Mouse (Mus musculus) hindbrain, embryonic 15.5 days (tissue): ENCODE measurements around the gene Cdsn. TPM values are rescaled to one million over a fixed set of nuclear protein-coding genes. Genes with fewer than 3 reads are reported as not detected.

ENCODE experiments used
- ATAC-seq: fragments of 200-750 bp; cut with Nextera tagmentation; 2 replicates; pipeline ENCODE4 v1.8.0; 2017; ENCODE audit warnings: low read depth, moderate number of reproducible peaks, moderate TSS enrichment; ENCODE audit not compliant: low FRiP score
- H3K27ac ChIP-seq: fragments of 300-500 bp; sonication (generic); replicated peaks from 2 replicates; pipeline ENCODE4 v1.5.1; 2015; ENCODE audit warnings: mild to moderate bottlenecking, inconsistent platforms
- H3K27me3 ChIP-seq: fragments of 300-500 bp; sonication (generic); 2 replicates; pipeline ENCODE4 v1.6.1; 2015; ENCODE audit warnings: control low read depth, inconsistent platforms
- H3K36me3 ChIP-seq: fragments of 300-500 bp; sonication (generic); 2 replicates; pipeline ENCODE4 v1.6.1; 2015; ENCODE audit warnings: control low read depth, inconsistent platforms
- H3K4me1 ChIP-seq: fragments of 300-500 bp; sonication (generic); replicated peaks from 2 replicates; pipeline ENCODE4 v1.6.1; 2015; ENCODE audit warnings: control low read depth, inconsistent platforms
- H3K4me2 ChIP-seq: fragments of 300-500 bp; sonication (generic); 2 replicates; pipeline ENCODE4 v1.6.1; 2015; ENCODE audit warnings: moderate library complexity, mild to moderate bottlenecking, inconsistent platforms
- H3K4me3 ChIP-seq: fragments of 300-500 bp; sonication (generic); 2 replicates; pipeline ENCODE4 v1.5.1; 2015; ENCODE audit warnings: mild to moderate bottlenecking, inconsistent platforms
- H3K9ac ChIP-seq: fragments of 300-500 bp; sonication (generic); 2 replicates; pipeline ENCODE4 v1.6.1; 2015; ENCODE audit warnings: inconsistent platforms
- H3K9me3 ChIP-seq: fragments of 300-500 bp; sonication (generic); 2 replicates; pipeline ENCODE4 v1.6.1; 2016; ENCODE audit warnings: control low read depth, inconsistent platforms
- WGBS: fragments of 180-500 bp; shearing (Covaris S2); methylation state at CpG from one replicate; pipeline ENCODE4 v1.1.7; 2015; 5-methylcytosine and 5-hydroxymethylcytosine counted together
- polyA plus RNA-seq: library from polyadenylated mRNA; unstranded; fragments of >200 nt; fragmentation: Nextera tagmentation; extraction: Ambion mirVana; gene quantifications from 2 replicates; pipeline ENCODE4 v1.2.1, GENCODE M21; 2015

Cdsn gene
- polyA plus RNA-seq, 1 experiment from 2014 or later = 0.14 TPM

GRCm38 (mm10) chr17:35587291-35587690 is 35.4 kb downstream of the Cdsn start:
- Histone ChIP-seq H3K9me3 (no peaks in the 10 kb centered on the region), H3K27me3 (no peaks in the 10 kb centered on the region), H3K27ac (no peak overlapping the region), H3K4me3 (no peak overlapping the region), H3K9ac (no peak overlapping the region), H3K4me2 (no peak overlapping the region), H3K36me3 (no peaks in the 10 kb centered on the region), H3K4me1 (peaks cover 14% of the 10 kb centered on the region)
- no peak for ATAC-seq
- 87% methylated on average over 1 of the region's 1 CpGs for WGBS

GRCm38 (mm10) chr17:35588387-35588786 is 36.5 kb downstream of the Cdsn start:
- H3K27ac ChIP-seq = no peak overlapping the region
- no peaks in the 10 kb centered on the region for H3K27me3 ChIP-seq
- peaks cover 14% of the 10 kb centered on the region for H3K4me1 ChIP-seq
- H3K9ac ChIP-seq = no peak overlapping the region
- H3K36me3 ChIP-seq = no peaks in the 10 kb centered on the region
- no peaks in the 10 kb centered on the region for H3K9me3 ChIP-seq
- ATAC-seq = no peak
- 23% methylated on average over 4 of the region's 4 CpGs for WGBS
- H3K4me2 ChIP-seq = no peak overlapping the region
- no peak overlapping the region for H3K4me3 ChIP-seq

GRCm38 (mm10) chr17:35590410-35591218 is 38.7 kb downstream of the Cdsn start:
- peak overlapping the region; percentile 22 for H3K4me2 ChIP-seq
- no peaks in the 10 kb centered on the region for H3K9me3 ChIP-seq
- WGBS = 46% methylated on average over 21 of the region's 21 CpGs
- no peaks in the 10 kb centered on the region for H3K27me3 ChIP-seq
- H3K27ac ChIP-seq = peak overlapping the region; percentile 68
- no peak overlapping the region for H3K4me3 ChIP-seq
- ATAC-seq = peak; percentile 89
- H3K36me3 ChIP-seq = no peaks in the 10 kb centered on the region
- H3K9ac ChIP-seq = no peak overlapping the region
- peaks cover 10% of the 10 kb centered on the region; the same call in 1 of the 2 replicates for H3K4me1 ChIP-seq

- Histone ChIP-seq H3K9ac (no peak overlapping the region), H3K27me3 (no peaks in the 10 kb centered on the region), H3K4me2 (peak overlapping the region; percentile 22), H3K4me1 (peaks cover 10% of the 10 kb centered on the region; the same call in 1 of the 2 replicates), H3K27ac (peak overlapping the region; percentile 68), H3K4me3 (no peak overlapping the region), H3K36me3 (no peaks in the 10 kb centered on the region), H3K9me3 (no peaks in the 10 kb centered on the region)
- WGBS = 43% methylated on average over 7 of the region's 7 CpGs
- no peak for ATAC-seq
Observed at GRCm38 (mm10) chr17:35591219-35591578, 39.3 kb downstream of the Cdsn start.

GRCm38 (mm10) chr17:35591731-35592130 is 39.8 kb downstream of the Cdsn start:
- H3K27me3 ChIP-seq = no peaks in the 10 kb centered on the region
- no peak overlapping the region for H3K4me3 ChIP-seq
- no peaks in the 10 kb centered on the region for H3K36me3 ChIP-seq
- peaks cover 10% of the 10 kb centered on the region; the same call in 1 of the 2 replicates for H3K4me1 ChIP-seq
- H3K9ac ChIP-seq = no peak overlapping the region
- H3K9me3 ChIP-seq = no peaks in the 10 kb centered on the region
- peak overlapping the region; percentile 68 for H3K27ac ChIP-seq
- H3K4me2 ChIP-seq = no peak overlapping the region
- no peak for ATAC-seq
- 91% methylated on average over 15 of the region's 15 CpGs for WGBS

- Histone ChIP-seq H3K4me1 (peaks cover 10% of the 10 kb centered on the region; the same call in 1 of the 2 replicates), H3K4me2 (no peak overlapping the region), H3K9ac (no peak overlapping the region), H3K27ac (no peak overlapping the region), H3K36me3 (no peaks in the 10 kb centered on the region), H3K9me3 (no peaks in the 10 kb centered on the region), H3K27me3 (no peaks in the 10 kb centered on the region), H3K4me3 (no peak overlapping the region)
- WGBS = 89% methylated on average over 9 of the region's 9 CpGs
- ATAC-seq = no peak
Observed at GRCm38 (mm10) chr17:35592131-35592530, 40.2 kb downstream of the Cdsn start.

- Histone ChIP-seq H3K27ac (no peak overlapping the region), H3K9ac (no peak overlapping the region), H3K27me3 (no peaks in the 10 kb centered on the region), H3K9me3 (no peaks in the 10 kb centered on the region), H3K4me2 (no peak overlapping the region), H3K4me1 (peaks cover 10% of the 10 kb centered on the region; the same call in 1 of the 2 replicates), H3K36me3 (no peaks in the 10 kb centered on the region), H3K4me3 (no peak overlapping the region)
- 33% methylated on average over 4 of the region's 4 CpGs for WGBS
- no peak for ATAC-seq
Observed at GRCm38 (mm10) chr17:35593786-35594185, 41.9 kb downstream of the Cdsn start.

GRCm38 (mm10) chr17:35594456-35594855 is 42.5 kb downstream of the Cdsn start:
- Histone ChIP-seq H3K4me3 (no peak overlapping the region), H3K27me3 (no peaks in the 10 kb centered on the region), H3K9me3 (no peaks in the 10 kb centered on the region), H3K36me3 (no peaks in the 10 kb centered on the region), H3K4me1 (peaks cover 10% of the 10 kb centered on the region; the same call in 1 of the 2 replicates), H3K9ac (no peak overlapping the region), H3K4me2 (no peak overlapping the region), H3K27ac (no peak overlapping the region)
- WGBS = 87% methylated on average over 7 of the region's 7 CpGs
- ATAC-seq = no peak

- 95% methylated on average over 3 of the region's 3 CpGs for WGBS
- H3K27me3 ChIP-seq = no peaks in the 10 kb centered on the region
- H3K9me3 ChIP-seq = no peaks in the 10 kb centered on the region
- H3K4me2 ChIP-seq = no peak overlapping the region
- H3K27ac ChIP-seq = no peak overlapping the region
- H3K4me3 ChIP-seq = no peak overlapping the region
- no peaks in the 10 kb centered on the region for H3K4me1 ChIP-seq
- H3K9ac ChIP-seq = no peak overlapping the region
- H3K36me3 ChIP-seq = no peaks in the 10 kb centered on the region
- no peak for ATAC-seq
Observed at GRCm38 (mm10) chr17:35597399-35597798, 45.5 kb downstream of the Cdsn start.

- Histone ChIP-seq H3K4me3 (no peak within 1 kb of the TSS), H3K27me3 (no peaks in the 10 kb centered on the region), H3K9me3 (no peaks in the 10 kb centered on the region), H3K4me1 (no peaks in the 10 kb centered on the region), H3K36me3 (no peaks in the 10 kb centered on the region), H3K27ac (no peak within 1 kb of the TSS), H3K9ac (no peak within 1 kb of the TSS), H3K4me2 (no peak within 1 kb of the TSS)
- 62% methylated on average over 2 of the region's 2 CpGs for WGBS
- ATAC-seq = no peak
Observed at GRCm38 (mm10) chr17:35601249-35601648, 49.3 kb downstream of the Cdsn start, which contains the start of gene Sfta2. Gene Sfta2 (plus strand): TSS chr17:35601549.

- H3K9me3 ChIP-seq = no peaks in the 10 kb centered on the region
- H3K27ac ChIP-seq = no peak overlapping the region
- ATAC-seq = no peak
- WGBS = 65% methylated on average over 8 of the region's 8 CpGs
- no peaks in the 10 kb centered on the region for H3K36me3 ChIP-seq
- H3K4me2 ChIP-seq = no peak overlapping the region
- H3K27me3 ChIP-seq = no peaks in the 10 kb centered on the region
- H3K9ac ChIP-seq = no peak overlapping the region
- no peaks in the 10 kb centered on the region for H3K4me1 ChIP-seq
- H3K4me3 ChIP-seq = no peak overlapping the region
Observed at GRCm38 (mm10) chr17:35601736-35602354, 49.9 kb downstream of the Cdsn start.
